Mouse (Mus musculus) spleen, adult 2 months (tissue): ENCODE data around the gene Sh2d3c. TPM values are rescaled to one million over a fixed set of nuclear protein-coding genes. Genes with fewer than 3 reads are reported as not detected.

Experiments used
- DNase-seq, 2 experiments: peaks; one replicate each; pipeline versions ENCODE4 v3.0.0 to v3.0.0-alpha.2; 2012 to 2021; ENCODE audit warnings: low spot score in 2 of 2, low read depth in 1 of 2
- H3K27ac ChIP-seq: fragments of 200-500 bp; 2 replicates; pipeline ENCODE4 v1.5.1; 2012; ENCODE audit warnings: low read length, inconsistent platforms; ENCODE audit not compliant: insufficient read depth
- H3K27me3 ChIP-seq: fragments of 200-500 bp; 2 replicates; pipeline ENCODE4 v1.6.1; 2012; ENCODE audit warnings: mild to moderate bottlenecking, moderate library complexity, low read length, inconsistent platforms; ENCODE audit not compliant: control insufficient read depth, insufficient read depth
- H3K36me3 ChIP-seq: fragments of 200-500 bp; 2 replicates; pipeline ENCODE4 v1.6.1; 2012; ENCODE audit warnings: mild to moderate bottlenecking, low read length, inconsistent platforms; ENCODE audit not compliant: control insufficient read depth, insufficient read depth
- H3K4me1 ChIP-seq: fragments of 200-500 bp; 2 replicates; pipeline ENCODE4 v1.6.1; 2011; ENCODE audit warnings: inconsistent platforms; ENCODE audit not compliant: control insufficient read depth, insufficient read depth, insufficient read length
- H3K4me3 ChIP-seq: fragments of 200-500 bp; 2 replicates; pipeline ENCODE4 v1.5.1; 2011; ENCODE audit warnings: mild to moderate bottlenecking, inconsistent platforms; ENCODE audit not compliant: insufficient read depth, insufficient read length; ENCODE audit errors: extremely low read depth
- CTCF ChIP-seq: fragments of 200-500 bp; IDR thresholded peaks from 2 replicates; pipeline ENCODE4 v1.5.1; 2011; ENCODE audit warnings: mild to moderate bottlenecking, inconsistent platforms; ENCODE audit not compliant: insufficient read depth, insufficient read length, insufficient replicate concordance; ENCODE audit errors: extremely low read depth
- POLR2A ChIP-seq: fragments of 200-500 bp; IDR thresholded peaks from 2 replicates; pipeline ENCODE4 v1.6.1; 2011; ENCODE audit warnings: low read depth, low read length, inconsistent platforms
- WGBS: fragments of 180-500 bp; shearing (Covaris S2); methylation state at CpG from one replicate; pipeline ENCODE4 v1.1.7; 2018; 5-methylcytosine and 5-hydroxymethylcytosine counted together
- polyA plus RNA-seq: library from polyadenylated mRNA; depleted of rRNA; stranded (reverse); fragments of >200 nt; gene quantifications from 2 replicates; pipeline ENCODE4 v1.2.3, GENCODE M21; 2012

Sh2d3c gene
- polyA plus RNA-seq, 1 experiment: 136 TPM

DNA sequence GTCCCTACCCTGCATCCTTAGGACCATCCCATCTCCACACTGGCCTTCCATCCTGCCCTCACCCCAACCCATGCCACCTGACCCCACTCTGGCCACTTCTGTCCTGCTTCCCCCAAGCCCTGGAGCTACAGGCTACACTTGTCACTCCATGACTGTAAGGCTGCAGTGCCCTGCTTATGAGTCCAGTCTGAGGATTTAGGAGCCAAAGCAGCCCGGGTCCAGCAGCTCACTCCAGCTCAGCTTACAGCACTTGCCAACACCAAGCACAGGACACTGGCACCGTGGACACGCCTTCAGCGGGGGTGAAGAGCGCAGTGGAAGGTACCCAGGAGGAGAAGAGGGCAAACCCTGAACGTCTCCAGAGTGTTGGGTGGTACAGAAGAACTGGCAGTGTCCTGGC is 13.9 kb upstream of the Sh2d3c start:
- 92% methylated on average over 6 of the region's 6 CpGs for WGBS
- Histone ChIP-seq H3K4me3 (no peak overlapping the region), H3K4me1 (peaks cover 15% of the 10 kb centered on the region; the same call in 1 of the 2 replicates), H3K27me3 (no peaks in the 10 kb centered on the region), H3K36me3 (peaks cover 34% of the 10 kb centered on the region), H3K27ac (no peak overlapping the region)
- no peak for DNase-seq
- TF ChIP-seq POLR2A: no peak

DNA sequence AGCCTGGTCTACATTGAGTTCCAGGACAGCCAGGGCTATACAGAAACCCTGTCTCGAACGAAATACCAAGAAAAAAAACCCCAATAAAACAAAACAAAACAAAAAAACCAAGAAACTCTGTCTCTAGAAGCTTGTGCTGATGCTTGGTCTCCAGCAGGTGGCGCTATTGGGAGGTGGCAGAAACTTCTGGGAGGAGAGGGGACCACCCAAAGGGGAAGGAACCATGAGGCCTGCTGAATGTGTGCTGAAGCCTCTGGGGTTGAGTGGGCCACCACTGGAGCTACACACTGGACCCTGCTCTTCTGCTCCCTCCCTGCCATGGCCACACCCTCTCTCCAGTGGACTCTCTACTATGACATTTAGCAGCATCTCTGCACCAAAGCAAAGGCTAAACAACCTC is 12.2 kb upstream of the Sh2d3c start:
- Histone ChIP-seq H3K4me1 (peaks cover 17% of the 10 kb centered on the region; the same call in 1 of the 2 replicates), H3K36me3 (peaks cover 34% of the 10 kb centered on the region), H3K4me3 (no peak overlapping the region), H3K27ac (no peak overlapping the region), H3K27me3 (no peaks in the 10 kb centered on the region)
- WGBS: 9% methylated on average over 3 of the region's 3 CpGs
- DNase-seq: peak; percentile 62 to 63
- TF ChIP-seq POLR2A: no peak
- peak; percentile 77; the same call in 1 of the 2 replicates for TF ChIP-seq CTCF

DNA sequence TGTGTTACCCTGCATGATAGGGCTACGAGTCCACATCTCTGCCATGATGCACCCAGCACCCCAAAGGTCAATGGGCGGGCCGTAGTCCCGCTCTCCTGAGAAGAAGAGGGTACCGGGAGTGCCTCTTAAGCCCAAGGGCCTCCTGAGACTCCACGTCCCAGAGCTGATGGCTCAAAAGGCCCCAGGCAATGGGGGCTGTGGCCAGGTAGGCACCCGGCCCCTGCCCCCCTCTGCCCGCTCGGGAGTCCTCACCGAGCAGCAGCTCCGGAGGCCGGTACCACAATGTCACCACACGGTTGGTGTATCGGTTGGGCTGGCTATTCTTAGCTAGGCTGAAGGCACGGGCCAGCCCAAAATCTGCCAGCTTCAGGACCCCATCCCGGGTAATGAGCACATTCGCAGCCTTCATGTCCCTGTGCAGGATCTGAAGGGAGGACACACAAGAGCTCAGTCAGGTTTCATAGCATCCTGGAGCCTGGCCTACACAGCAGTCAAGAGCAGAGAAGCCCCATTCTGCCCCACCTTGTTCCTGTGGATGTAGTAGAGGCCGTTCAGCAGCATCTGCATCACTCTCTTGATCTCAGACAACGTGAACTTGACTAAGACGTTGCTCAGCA is 11.2 kb upstream of the Sh2d3c start:
- TF ChIP-seq CTCF: no peak
- no peak for TF ChIP-seq POLR2A

DNA sequence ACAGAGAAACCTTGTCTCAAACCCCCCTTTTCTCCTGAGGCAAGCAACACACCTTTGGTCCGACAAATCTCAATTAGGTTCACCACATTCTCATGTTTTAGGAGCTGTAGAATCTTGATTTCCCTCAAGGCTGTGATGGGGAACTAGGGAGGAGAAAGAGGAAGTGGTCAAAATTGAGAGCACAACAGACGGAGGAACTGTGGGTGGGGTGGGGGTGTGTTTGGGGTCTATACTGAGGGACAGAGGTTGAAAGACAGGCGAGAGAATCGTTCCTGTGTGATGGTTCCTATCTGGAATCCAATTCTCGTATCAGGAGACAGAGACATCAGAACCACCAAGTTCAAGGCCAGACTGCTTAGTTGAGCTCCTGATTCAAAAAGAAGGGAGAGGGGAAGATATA is 10.4 kb upstream of the Sh2d3c start:
- peak in 1 of 2 experiments; percentile 58 for DNase-seq
- Histone ChIP-seq H3K4me1 (peaks cover 34% of the 10 kb centered on the region; the same call in 1 of the 2 replicates), H3K27ac (peak overlapping the region; percentile 49), H3K27me3 (no peaks in the 10 kb centered on the region), H3K36me3 (peaks cover 33% of the 10 kb centered on the region), H3K4me3 (peak overlapping the region; percentile 16; the same call in 1 of the 2 replicates)
- 14% methylated on average over 5 of the region's 5 CpGs for WGBS
- no peak for TF ChIP-seq POLR2A

More for the DNA sequence above, 11.2 kb upstream of the Sh2d3c start:
- no peak for DNase-seq
- Histone ChIP-seq H3K4me1 (peaks cover 27% of the 10 kb centered on the region; the same call in 1 of the 2 replicates), H3K27ac (peak overlapping the region; percentile 49), H3K4me3 (no peak overlapping the region), H3K36me3 (peaks cover 34% of the 10 kb centered on the region), H3K27me3 (no peaks in the 10 kb centered on the region)
- 82% methylated on average over 20 of the region's 20 CpGs for WGBS

DNA sequence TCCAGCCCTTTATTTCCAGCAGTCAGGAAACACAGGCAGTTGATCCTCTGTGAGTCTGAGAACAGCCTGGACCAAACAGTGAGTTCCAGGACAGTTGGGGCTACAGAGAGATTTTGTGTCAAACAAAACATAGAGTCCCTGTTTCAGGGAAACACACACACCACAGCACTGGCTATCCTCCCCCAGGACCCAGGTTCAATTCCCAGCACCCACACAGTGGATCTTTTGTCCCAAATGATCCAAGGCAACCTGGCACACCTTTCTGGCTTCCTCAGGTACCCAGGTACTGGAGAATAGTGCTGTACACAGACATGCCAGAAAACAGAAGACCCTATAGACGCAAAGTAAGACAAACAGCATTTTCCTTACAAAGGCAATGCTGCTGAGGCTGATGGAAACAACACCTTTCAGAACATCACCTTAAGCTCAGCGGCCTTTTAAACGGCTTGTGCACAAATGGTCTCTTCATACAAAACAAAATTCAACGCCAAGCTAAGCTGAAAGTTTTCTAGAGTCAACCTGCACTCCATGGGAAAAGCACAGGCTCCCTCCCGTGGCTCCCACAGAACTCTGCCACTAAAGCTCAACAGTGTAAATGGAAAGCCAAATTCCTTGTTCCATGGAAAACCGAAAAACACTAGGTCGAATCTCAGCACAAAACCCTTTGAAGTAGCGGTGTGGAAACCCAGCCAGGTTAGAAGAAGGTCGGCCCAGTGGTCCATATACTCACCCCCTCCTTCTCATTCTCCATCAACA is 9.4 kb upstream of the Sh2d3c start:
- 13% methylated on average over 9 of the region's 9 CpGs for WGBS
- Histone ChIP-seq H3K36me3 (peaks cover 26% of the 10 kb centered on the region), H3K27me3 (no peaks in the 10 kb centered on the region), H3K4me3 (peak overlapping the region; percentile 99), H3K4me1 (peaks cover 36% of the 10 kb centered on the region; the same call in 1 of the 2 replicates), H3K27ac (peak overlapping the region; percentile 84)
- TF ChIP-seq POLR2A (no peak), CTCF (no peak)
- no peak for DNase-seq

DNA sequence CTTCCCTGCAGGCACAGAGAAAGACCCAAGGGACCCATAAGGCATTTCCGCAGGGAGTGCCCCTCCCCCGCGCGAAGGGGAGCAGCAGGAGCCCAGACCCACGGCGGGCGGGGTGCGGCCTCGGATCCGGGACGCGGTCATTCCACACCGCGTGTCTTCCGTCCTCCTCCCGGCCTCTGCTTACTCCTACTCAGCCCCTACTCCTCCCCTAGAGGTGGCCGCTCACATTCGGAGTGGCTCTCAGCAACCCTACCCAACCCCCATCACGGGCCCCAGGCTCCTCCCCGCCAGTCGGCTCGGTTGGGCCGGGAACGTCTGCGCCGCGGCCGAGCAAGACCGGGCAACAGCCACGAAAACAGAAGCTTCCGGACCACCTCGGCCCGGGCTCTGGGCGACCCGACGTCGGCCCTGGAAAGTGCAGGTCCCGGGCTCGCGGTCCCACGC is 8.7 kb upstream of the Sh2d3c start:
- TF ChIP-seq CTCF (no peak), POLR2A (no peak)
- under 1% methylated on average over 41 of the region's 41 CpGs for WGBS
- Histone ChIP-seq H3K4me1 (peaks cover 36% of the 10 kb centered on the region; the same call in 1 of the 2 replicates), H3K27ac (peak overlapping the region; percentile 84), H3K27me3 (no peaks in the 10 kb centered on the region), H3K36me3 (peaks cover 20% of the 10 kb centered on the region), H3K4me3 (peak overlapping the region; percentile 99)
- peak in 1 of 2 experiments; percentile 62 for DNase-seq

DNA sequence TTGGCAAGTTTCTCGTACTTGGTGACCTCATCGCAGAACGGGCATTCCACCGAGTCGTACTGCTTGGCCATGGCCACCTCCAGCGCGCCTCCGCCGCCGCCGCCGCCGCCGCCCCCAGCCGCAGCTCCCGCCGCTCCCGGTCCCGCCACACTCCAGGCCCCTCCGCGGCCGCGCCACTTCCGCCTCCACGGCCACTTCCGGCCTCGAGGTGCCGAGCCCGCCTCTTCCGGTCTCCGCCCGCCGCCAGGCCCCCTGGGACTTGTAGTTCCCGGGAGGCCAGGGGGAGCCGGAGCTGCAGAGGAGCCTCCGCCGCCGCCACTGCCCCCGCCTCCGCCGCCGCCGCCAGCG is 8.3 kb upstream of the Sh2d3c start:
- DNase-seq: peak; percentile 84 to 93
- peak overlapping the region; percentile 99 for H3K4me3 ChIP-seq
- under 1% methylated on average over 26 of the region's 44 CpGs for WGBS
- peaks cover 19% of the 10 kb centered on the region for H3K36me3 ChIP-seq
- H3K27me3 ChIP-seq: no peaks in the 10 kb centered on the region
- H3K27ac ChIP-seq: peak overlapping the region; percentile 84
- peaks cover 36% of the 10 kb centered on the region; the same call in 1 of the 2 replicates for H3K4me1 ChIP-seq
- TF ChIP-seq POLR2A (peak; percentile 26; the same call in 1 of the 2 replicates), CTCF (no peak)
